Mouse (Mus musculus) bone marrow macrophage, adult 2 months (primary cell): ENCODE data around the gene Hipk2. TPM values are rescaled to one million over a fixed set of nuclear protein-coding genes. Genes with fewer than 3 reads are reported as not detected.

Experiments used
- H3K27ac ChIP-seq: 2 replicates; pipeline ENCODE4 v1.5.1; 2012; ENCODE audit warnings: low read depth, low read length; ENCODE audit not compliant: insufficient read depth
- H3K4me1 ChIP-seq: 2 replicates; pipeline ENCODE4 v1.6.1; 2012; ENCODE audit warnings: low read length; ENCODE audit not compliant: control insufficient read depth, insufficient read depth
- H3K4me3 ChIP-seq: 2 replicates; pipeline ENCODE4 v1.5.1; 2012; ENCODE audit warnings: mild to moderate bottlenecking, low read length, moderate library complexity; ENCODE audit not compliant: insufficient read depth
- CTCF ChIP-seq: IDR thresholded peaks from 2 replicates; pipeline ENCODE4 v1.5.1; 2012; ENCODE audit warnings: low read depth, mild to moderate bottlenecking, low read length, moderate library complexity
- POLR2A ChIP-seq: IDR thresholded peaks from 2 replicates; pipeline ENCODE4 v1.6.1; 2012; ENCODE audit warnings: mild to moderate bottlenecking, low read depth, low read length, borderline replicate concordance
- polyA plus RNA-seq: library from polyadenylated mRNA; stranded (reverse); fragments of >200 nt; gene quantifications from 2 replicates; pipeline ENCODE4 v1.2.4, GENCODE M21; 2012; ENCODE audit not compliant: missing spikeins, insufficient read depth, insufficient read length

The Hipk2 gene
- polyA plus RNA-seq, 1 experiment, result 20.9 TPM

- TF ChIP-seq CTCF (no peak), POLR2A (no peak)
- Histone ChIP-seq H3K4me1 (peaks cover 13% of the 10 kb centered on the region), H3K27ac (no peak overlapping the region), H3K4me3 (no peak overlapping the region)
These were observed 114.9 kb downstream of the Hipk2 start for GRCm38 (mm10) chr6:38760911-38761706.

- no peak overlapping the region for H3K27ac ChIP-seq
- no peak for TF ChIP-seq POLR2A
- TF ChIP-seq CTCF, result no peak
- no peak overlapping the region for H3K4me3 ChIP-seq
- H3K4me1 ChIP-seq, result peaks cover 11% of the 10 kb centered on the region
These were observed 115.9 kb downstream of the Hipk2 start for GRCm38 (mm10) chr6:38759922-38760620.

GRCm38 (mm10) chr6:38759186-38759585, 116.8 kb downstream of the Hipk2 start:
- Histone ChIP-seq H3K4me1 (peaks cover 10% of the 10 kb centered on the region), H3K27ac (no peak overlapping the region), H3K4me3 (no peak overlapping the region)
- TF ChIP-seq CTCF (no peak), POLR2A (no peak)

- TF ChIP-seq CTCF (no peak), POLR2A (no peak)
- H3K4me1 ChIP-seq, result peaks cover 10% of the 10 kb centered on the region
- H3K27ac ChIP-seq, result no peak overlapping the region
- H3K4me3 ChIP-seq, result no peak overlapping the region
These were observed 118.4 kb downstream of the Hipk2 start for GRCm38 (mm10) chr6:38757597-38757996.

GRCm38 (mm10) chr6:38756968-38757367, 119.0 kb downstream of the Hipk2 start:
- H3K4me1 ChIP-seq, result peaks cover 10% of the 10 kb centered on the region
- no peak for TF ChIP-seq CTCF
- TF ChIP-seq POLR2A, result no peak

GRCm38 (mm10) chr6:38755961-38756360, 120.0 kb downstream of the Hipk2 start:
- TF ChIP-seq POLR2A (no peak), CTCF (no peak)
- no peak overlapping the region for H3K27ac ChIP-seq

More at GRCm38 (mm10) chr6:38756968-38757367, 119.0 kb downstream of the Hipk2 start:
- H3K27ac ChIP-seq, result no peak overlapping the region
- H3K4me3 ChIP-seq, result no peak overlapping the region

GRCm38 (mm10) chr6:38755188-38755587, 120.8 kb downstream of the Hipk2 start:
- Histone ChIP-seq H3K4me1 (no peaks in the 10 kb centered on the region), H3K27ac (no peak overlapping the region), H3K4me3 (no peak overlapping the region)
- TF ChIP-seq CTCF (no peak), POLR2A (no peak)

More at GRCm38 (mm10) chr6:38755961-38756360, 120.0 kb downstream of the Hipk2 start:
- Histone ChIP-seq H3K4me3 (no peak overlapping the region), H3K4me1 (peaks cover 2% of the 10 kb centered on the region)

GRCm38 (mm10) chr6:38753729-38754128, 122.2 kb downstream of the Hipk2 start:
- TF ChIP-seq CTCF (no peak), POLR2A (no peak)
- Histone ChIP-seq H3K27ac (no peak overlapping the region), H3K4me3 (no peak overlapping the region), H3K4me1 (0 out of 2 replicates have a peak, but pooled peaks cover 3% of the 10 kb centered on the region)

- TF ChIP-seq CTCF (no peak), POLR2A (no peak)
- peaks cover 3% of the 10 kb centered on the region for H3K4me1 ChIP-seq
- H3K27ac ChIP-seq, result no peak overlapping the region
- no peak overlapping the region for H3K4me3 ChIP-seq
These were observed 122.9 kb downstream of the Hipk2 start for GRCm38 (mm10) chr6:38753025-38753424.

GRCm38 (mm10) chr6:38752495-38752894, 123.5 kb downstream of the Hipk2 start:
- Histone ChIP-seq H3K4me1 (peaks cover 6% of the 10 kb centered on the region), H3K27ac (no peak overlapping the region), H3K4me3 (no peak overlapping the region)
- TF ChIP-seq CTCF, result no peak
- no peak for TF ChIP-seq POLR2A
